Mouse (Mus musculus) frontal cortex, adult 2 months (tissue): Measurements from ENCODE around the gene Spice1. TPM values are rescaled to one million over a fixed set of nuclear protein-coding genes. Genes with fewer than 3 reads are reported as not detected.

Experiments
- polyA plus RNA-seq: library from polyadenylated mRNA; depleted of rRNA; stranded (reverse); fragments of >200 nt; gene quantifications from 2 replicates; pipeline ENCODE4 v1.2.3, GENCODE M21; 2012; rRNA removed

Spice1 gene
- polyA plus RNA-seq, 1 experiment: 19.6 TPM

Other genes with a start within 250 kb of the Spice1 start
- 201 and 231 TPM in 2 replicates for gene Atp6v1a, start 207.4 kb upstream of the Spice1 start, polyA plus RNA-seq
- 26.5 and 27.5 TPM in 2 replicates for gene Naa50, start 207.3 kb upstream of the Spice1 start, polyA plus RNA-seq
- 14.0 and 14.9 TPM in 2 replicates for gene Usf3, start 173.9 kb upstream of the Spice1 start, polyA plus RNA-seq
- gene Sidt1, start 13.9 kb upstream of the Spice1 start, polyA plus RNA-seq: 44.3 and 50.7 TPM in 2 replicates
- 3.8 and 4.0 TPM in 2 replicates for gene Cfap44, start 47.7 kb downstream of the Spice1 start, polyA plus RNA-seq
- gene Boc, start 211.8 kb downstream of the Spice1 start, polyA plus RNA-seq: 7.9 and 8.5 TPM in 2 replicates